Mouse (Mus musculus): ENCODE data around the gene Fam19a1. TPM values are rescaled to one million over a fixed set of nuclear protein-coding genes. Genes with fewer than 3 reads are reported as not detected.

Gene Fam19a1
- polyA plus RNA-seq, 1 experiment from 2014 or later: 7.0 TPM

DNA sequence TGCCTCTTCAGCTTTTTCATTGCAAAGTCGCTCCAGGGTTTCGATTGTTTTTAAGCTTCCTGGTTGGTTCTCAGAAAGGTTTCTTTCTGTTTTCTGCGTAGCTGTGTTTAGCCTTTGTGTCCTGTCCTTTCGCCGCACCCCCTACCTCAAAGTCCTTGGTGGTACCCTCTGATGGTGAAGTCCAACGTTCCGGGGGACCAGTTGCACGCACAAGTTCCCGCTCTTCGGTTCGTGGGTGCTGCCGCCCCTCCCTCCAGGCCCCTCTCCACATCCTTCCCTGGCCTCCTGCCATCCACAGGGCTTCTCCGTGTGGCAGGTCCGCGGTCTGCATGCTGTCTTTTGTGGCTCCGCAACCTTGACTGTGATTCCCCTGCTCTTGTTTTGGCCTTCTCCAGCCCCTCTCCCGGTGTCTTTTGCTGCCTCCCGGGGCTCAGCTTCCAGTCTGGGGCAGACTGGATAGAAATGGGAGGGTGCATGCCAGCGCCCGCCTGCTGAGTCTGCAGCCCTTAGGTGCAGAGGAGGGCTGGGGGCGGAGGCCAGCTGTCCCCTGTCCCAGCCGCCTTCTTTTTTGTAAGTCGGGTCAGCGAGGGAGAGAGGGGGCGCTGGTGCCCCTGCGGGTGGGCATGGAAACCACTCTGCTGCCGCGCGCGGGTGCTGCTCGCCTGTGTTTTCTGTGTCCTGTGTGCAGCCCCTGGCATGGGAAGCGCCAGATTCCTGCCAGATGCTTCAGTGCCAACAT, 3.7 kb downstream of the Fam19a1 start:
- under 1% methylated on average over 32 of the region's 32 CpGs for WGBS
- H3K4me3 ChIP-seq (replicated peaks; ENCODE audit: low read length): peak overlapping the region; percentile 62
- no peaks in the 10 kb centered on the region for H3K9me3 ChIP-seq (replicated peaks; ENCODE audit: control insufficient read depth, low read length)
- ATAC-seq (ENCODE audit: insufficient read depth, low FRiP score): peak; percentile 68; the same call in 1 of the 2 replicates
- 0 out of 2 replicates have a peak, but pooled peaks cover 3% of the 10 kb centered on the region for H3K4me1 ChIP-seq (ENCODE audit: control insufficient read depth, insufficient read depth, low read length)
- H3K36me3 ChIP-seq (ENCODE audit: control insufficient read depth, insufficient read depth, low read length): no peaks in the 10 kb centered on the region
- H3K9ac ChIP-seq (ENCODE audit: low read length): peak overlapping the region; percentile 75
- H3K27ac ChIP-seq (ENCODE audit: low read length): 0 out of 2 replicates have a peak overlapping the region, but pooled peaks have one; percentile 8
- peak overlapping the region; percentile 80 for H3K4me2 ChIP-seq (ENCODE audit: low read depth, low read length)
- H3K27me3 ChIP-seq (ENCODE audit: control insufficient read depth, insufficient read depth, low read length): no peaks in the 10 kb centered on the region

DNA sequence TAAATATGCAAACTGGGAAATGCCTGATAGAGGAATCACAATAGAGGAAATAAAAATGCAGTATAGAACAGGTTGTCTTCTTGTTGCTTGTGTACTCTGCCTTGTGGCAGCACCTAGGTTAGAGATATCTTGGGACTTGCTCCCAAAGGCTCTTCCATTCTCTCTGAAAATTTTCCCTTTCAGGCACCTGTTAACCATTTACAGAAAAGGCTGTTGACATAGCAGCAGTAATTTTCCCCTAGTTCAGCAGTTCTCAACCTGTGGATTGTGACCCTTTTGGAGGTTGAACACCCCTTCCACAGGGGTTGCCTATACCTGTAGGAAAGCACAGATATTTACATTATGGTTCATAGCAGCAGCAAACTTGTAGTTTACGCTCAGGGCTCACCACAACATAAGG, 30.4 kb downstream of the Fam19a1 start:
- WGBS: 66% methylated on average over 1 of the region's 1 CpGs
- H3K27me3 ChIP-seq (ENCODE audit: control insufficient read depth, insufficient read depth, low read length): no peaks in the 10 kb centered on the region

DNA sequence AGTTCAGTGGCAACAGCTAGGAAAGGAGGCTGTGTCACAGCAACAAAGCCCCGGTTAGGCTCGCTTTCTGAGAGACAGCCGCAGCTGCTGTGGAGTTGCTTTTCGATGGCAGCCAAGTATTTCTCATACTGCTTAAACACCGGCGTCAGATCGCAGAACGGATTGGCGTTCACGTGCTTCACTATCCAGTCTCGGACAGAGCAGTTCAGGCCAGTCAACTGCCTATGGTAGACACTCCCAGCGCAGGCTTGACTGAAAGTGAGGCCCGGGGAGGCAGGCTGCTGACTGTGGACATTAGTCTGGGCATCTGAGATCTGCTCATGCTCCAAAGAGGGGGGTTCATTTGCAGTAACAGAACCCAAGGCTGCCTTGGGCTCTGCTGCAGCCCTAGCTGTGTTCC, 52.4 kb downstream of the Fam19a1 start:
- H3K4me1 ChIP-seq (ENCODE audit: control insufficient read depth, insufficient read depth, low read length): no peaks in the 10 kb centered on the region
- no peak for ATAC-seq (ENCODE audit: insufficient read depth, low FRiP score)
- WGBS: 83% methylated on average over 13 of the region's 13 CpGs

More for the DNA sequence above, 30.4 kb downstream of the Fam19a1 start:
- Histone ChIP-seq H3K4me1 (ENCODE audit: control insufficient read depth, insufficient read depth, low read length) (no peaks in the 10 kb centered on the region), H3K9ac (ENCODE audit: low read length) (no peak overlapping the region), H3K4me2 (ENCODE audit: low read depth, low read length) (no peak overlapping the region), H3K4me3 (replicated peaks; ENCODE audit: low read length) (no peak overlapping the region), H3K9me3 (replicated peaks; ENCODE audit: control insufficient read depth, low read length) (no peaks in the 10 kb centered on the region), H3K36me3 (ENCODE audit: control insufficient read depth, insufficient read depth, low read length) (no peaks in the 10 kb centered on the region), H3K27ac (ENCODE audit: low read length) (no peak overlapping the region)
- ATAC-seq (ENCODE audit: insufficient read depth, low FRiP score): no peak

DNA sequence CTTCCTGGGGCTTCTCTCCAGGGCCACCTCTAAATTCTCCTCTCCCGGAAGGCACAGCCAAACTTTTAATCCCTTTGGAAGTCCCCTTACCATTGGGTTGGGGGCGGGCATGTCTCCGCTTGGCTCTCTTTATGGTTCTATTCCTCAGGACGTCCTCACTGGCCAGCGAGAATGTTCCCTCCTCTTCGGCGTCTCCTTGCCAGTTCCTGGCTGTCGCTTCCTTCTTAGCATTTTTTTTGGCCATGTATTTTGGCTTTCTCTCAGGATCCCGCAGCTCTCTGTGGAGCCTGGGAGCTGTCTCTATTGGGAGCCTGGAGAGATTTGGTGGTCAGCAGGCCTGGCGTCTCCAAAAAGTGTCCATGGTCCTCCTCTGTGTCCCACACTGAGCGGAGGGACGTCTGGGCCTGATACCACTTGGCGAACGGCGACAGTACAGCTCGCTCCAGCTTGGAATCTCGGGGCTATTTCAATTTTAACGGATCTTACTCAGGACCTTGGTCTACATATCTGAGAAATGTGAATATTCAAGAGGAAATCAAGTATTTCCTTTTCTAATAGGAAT, 52.9 kb downstream of the Fam19a1 start, which contains the start of gene 1700123L14Rik:
1700123L14Rik (minus strand) TSS at position 426 of the 562 bp plus-strand sequence.
- Histone ChIP-seq H3K4me2 (ENCODE audit: low read depth, low read length) (no peak within 1 kb of the TSS), H3K27ac (ENCODE audit: low read length) (no peak within 1 kb of the TSS), H3K9ac (ENCODE audit: low read length) (no peak within 1 kb of the TSS), H3K27me3 (ENCODE audit: control insufficient read depth, insufficient read depth, low read length) (no peaks in the 10 kb centered on the region), H3K36me3 (ENCODE audit: control insufficient read depth, insufficient read depth, low read length) (no peaks in the 10 kb centered on the region), H3K4me3 (replicated peaks; ENCODE audit: low read length) (no peak within 1 kb of the TSS), H3K9me3 (replicated peaks; ENCODE audit: control insufficient read depth, low read length) (no peaks in the 10 kb centered on the region), H3K4me1 (ENCODE audit: control insufficient read depth, insufficient read depth, low read length) (no peaks in the 10 kb centered on the region)
- WGBS: 85% methylated on average over 18 of the region's 18 CpGs
- no peak for ATAC-seq (ENCODE audit: insufficient read depth, low FRiP score)

More for the DNA sequence above, 52.4 kb downstream of the Fam19a1 start:
- no peak overlapping the region for H3K27ac ChIP-seq (ENCODE audit: low read length)
- no peak overlapping the region for H3K9ac ChIP-seq (ENCODE audit: low read length)
- no peak overlapping the region for H3K4me2 ChIP-seq (ENCODE audit: low read depth, low read length)
- H3K9me3 ChIP-seq (replicated peaks; ENCODE audit: control insufficient read depth, low read length): no peaks in the 10 kb centered on the region
- no peaks in the 10 kb centered on the region for H3K36me3 ChIP-seq (ENCODE audit: control insufficient read depth, insufficient read depth, low read length)
- H3K27me3 ChIP-seq (ENCODE audit: control insufficient read depth, insufficient read depth, low read length): no peaks in the 10 kb centered on the region
- no peak overlapping the region for H3K4me3 ChIP-seq (replicated peaks; ENCODE audit: low read length)

DNA sequence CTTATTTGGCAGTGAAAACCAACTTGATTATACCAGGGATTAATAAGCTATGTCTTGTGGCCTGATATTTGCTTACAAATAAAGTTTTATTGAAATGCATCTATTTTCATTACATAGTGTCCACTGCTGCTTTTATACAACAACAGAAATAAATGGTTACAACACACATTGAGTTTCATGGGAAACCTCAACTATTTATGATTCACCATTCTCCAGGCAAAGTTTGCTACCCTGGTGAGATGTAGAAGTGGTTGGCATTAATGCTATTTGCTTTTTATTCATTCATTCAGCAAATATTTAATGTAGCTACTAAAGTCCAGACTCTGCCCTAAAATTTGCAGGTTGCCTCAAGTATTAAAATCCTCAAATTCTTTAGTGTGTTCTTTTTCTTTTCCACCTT, 54.1 kb downstream of the Fam19a1 start:
- H3K36me3 ChIP-seq (ENCODE audit: control insufficient read depth, insufficient read depth, low read length): no peaks in the 10 kb centered on the region
- no peaks in the 10 kb centered on the region for H3K4me1 ChIP-seq (ENCODE audit: control insufficient read depth, insufficient read depth, low read length)
- H3K27me3 ChIP-seq (ENCODE audit: control insufficient read depth, insufficient read depth, low read length): no peaks in the 10 kb centered on the region
- H3K4me3 ChIP-seq (replicated peaks; ENCODE audit: low read length): no peak overlapping the region
- no peak overlapping the region for H3K27ac ChIP-seq (ENCODE audit: low read length)
- ATAC-seq (ENCODE audit: insufficient read depth, low FRiP score): no peak
- H3K9ac ChIP-seq (ENCODE audit: low read length): no peak overlapping the region
- no peak overlapping the region for H3K4me2 ChIP-seq (ENCODE audit: low read depth, low read length)
- no peaks in the 10 kb centered on the region for H3K9me3 ChIP-seq (replicated peaks; ENCODE audit: control insufficient read depth, low read length)

DNA sequence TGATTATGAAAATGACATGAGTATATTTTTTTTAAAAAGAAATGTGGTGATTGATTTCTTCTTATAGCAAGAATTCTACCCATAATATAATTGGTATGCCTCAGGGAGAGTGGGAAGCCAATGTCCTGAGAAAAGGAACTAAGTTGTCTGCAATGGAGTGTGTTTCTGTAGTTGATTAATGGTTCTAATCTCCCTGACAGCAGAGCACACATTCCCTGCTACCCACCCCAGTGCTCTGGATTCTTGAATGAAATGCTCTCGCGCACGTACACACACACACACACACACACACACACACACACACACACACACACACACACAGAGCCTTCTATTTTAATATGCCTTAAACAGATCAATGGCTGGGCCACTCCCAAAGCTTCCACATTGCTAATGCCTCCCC, 60.7 kb downstream of the Fam19a1 start:
- no peak overlapping the region for H3K27ac ChIP-seq (ENCODE audit: low read length)
- H3K27me3 ChIP-seq (ENCODE audit: control insufficient read depth, insufficient read depth, low read length): no peaks in the 10 kb centered on the region
- no peaks in the 10 kb centered on the region for H3K9me3 ChIP-seq (replicated peaks; ENCODE audit: control insufficient read depth, low read length)
- H3K4me3 ChIP-seq (replicated peaks; ENCODE audit: low read length): no peak overlapping the region
- no peaks in the 10 kb centered on the region for H3K4me1 ChIP-seq (ENCODE audit: control insufficient read depth, insufficient read depth, low read length)
- ATAC-seq (ENCODE audit: insufficient read depth, low FRiP score): peak; percentile 50; the same call in 1 of the 2 replicates
- 47% methylated on average over 3 of the region's 3 CpGs for WGBS
- no peak overlapping the region for H3K9ac ChIP-seq (ENCODE audit: low read length)
- no peak overlapping the region for H3K4me2 ChIP-seq (ENCODE audit: low read depth, low read length)
- H3K36me3 ChIP-seq (ENCODE audit: control insufficient read depth, insufficient read depth, low read length): no peaks in the 10 kb centered on the region

DNA sequence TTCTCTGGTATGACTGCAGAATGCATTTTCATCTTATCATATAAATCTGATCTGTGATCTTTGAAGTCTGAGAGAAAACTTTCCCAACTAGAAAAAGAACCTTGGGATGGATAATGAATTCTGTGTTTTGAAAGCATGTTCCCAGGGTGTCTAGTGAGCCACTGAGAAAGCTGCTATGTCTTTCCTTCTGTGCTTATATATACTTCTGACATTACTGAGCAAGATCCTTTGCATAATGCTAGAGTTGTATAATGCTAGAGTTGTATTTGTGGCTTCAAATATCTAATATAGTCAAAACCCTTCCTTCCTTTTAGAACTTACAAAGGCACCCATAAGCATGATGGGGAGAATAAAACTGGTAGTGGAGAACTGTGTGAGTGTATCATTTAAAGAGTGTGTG, 65.6 kb downstream of the Fam19a1 start:
- no peak for ATAC-seq (ENCODE audit: insufficient read depth, low FRiP score)
- H3K27ac ChIP-seq (ENCODE audit: low read length): no peak overlapping the region
- no peak overlapping the region for H3K4me2 ChIP-seq (ENCODE audit: low read depth, low read length)

DNA sequence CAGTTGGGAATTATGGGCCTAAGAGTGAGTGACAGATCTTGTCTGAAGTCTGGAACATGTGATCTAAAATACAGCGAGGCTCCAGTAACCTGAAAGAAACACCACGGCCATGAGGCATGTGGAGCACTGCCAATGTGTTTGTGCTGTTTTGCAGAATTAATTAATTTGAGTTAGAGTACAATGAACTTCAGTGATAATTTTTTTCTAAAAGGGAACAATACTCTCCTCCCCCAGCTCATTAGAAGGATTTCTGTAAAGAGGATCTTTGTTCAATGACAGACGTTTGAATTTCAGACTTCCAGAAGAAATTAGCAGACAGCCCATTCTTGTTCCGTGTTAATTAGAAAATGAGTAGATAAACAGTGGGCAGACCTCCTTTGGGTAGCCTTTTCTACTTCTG, 70.4 kb downstream of the Fam19a1 start:
- H3K4me3 ChIP-seq (replicated peaks; ENCODE audit: low read length): no peak overlapping the region
- WGBS: 73% methylated on average over 4 of the region's 4 CpGs
- ATAC-seq (ENCODE audit: insufficient read depth, low FRiP score): no peak
- no peaks in the 10 kb centered on the region for H3K4me1 ChIP-seq (ENCODE audit: control insufficient read depth, insufficient read depth, low read length)
- no peaks in the 10 kb centered on the region for H3K9me3 ChIP-seq (replicated peaks; ENCODE audit: control insufficient read depth, low read length)
- no peaks in the 10 kb centered on the region for H3K27me3 ChIP-seq (ENCODE audit: control insufficient read depth, insufficient read depth, low read length)
- H3K4me2 ChIP-seq (ENCODE audit: low read depth, low read length): no peak overlapping the region
- H3K36me3 ChIP-seq (ENCODE audit: control insufficient read depth, insufficient read depth, low read length): no peaks in the 10 kb centered on the region
- H3K27ac ChIP-seq (ENCODE audit: low read length): no peak overlapping the region
- H3K9ac ChIP-seq (ENCODE audit: low read length): no peak overlapping the region

More for the DNA sequence above, 65.6 kb downstream of the Fam19a1 start:
- Histone ChIP-seq H3K27me3 (ENCODE audit: control insufficient read depth, insufficient read depth, low read length) (no peaks in the 10 kb centered on the region), H3K9me3 (replicated peaks; ENCODE audit: control insufficient read depth, low read length) (no peaks in the 10 kb centered on the region), H3K9ac (ENCODE audit: low read length) (no peak overlapping the region), H3K36me3 (ENCODE audit: control insufficient read depth, insufficient read depth, low read length) (no peaks in the 10 kb centered on the region), H3K4me3 (replicated peaks; ENCODE audit: low read length) (no peak overlapping the region), H3K4me1 (ENCODE audit: control insufficient read depth, insufficient read depth, low read length) (no peaks in the 10 kb centered on the region)

DNA sequence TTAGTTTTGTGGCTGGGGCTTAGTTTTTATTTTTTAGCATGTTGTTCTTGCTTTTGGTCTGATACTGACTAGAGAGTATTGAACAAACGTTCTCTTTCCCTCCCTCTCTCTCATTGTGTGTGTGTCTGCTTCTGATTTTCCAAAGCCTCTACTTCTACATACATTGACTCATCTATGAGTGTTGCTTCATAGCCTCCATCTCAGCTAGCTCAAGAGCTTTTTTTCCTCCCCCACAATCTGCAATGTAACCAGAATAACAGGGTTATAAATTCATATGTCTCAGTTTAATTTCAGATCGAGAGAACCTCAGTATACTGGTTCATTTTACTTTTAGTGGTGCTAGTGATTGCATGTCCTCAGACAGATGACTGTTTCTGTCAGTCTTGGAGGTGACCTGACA, 73.6 kb downstream of the Fam19a1 start:
- H3K27ac ChIP-seq (ENCODE audit: low read length): no peak overlapping the region
- no peak overlapping the region for H3K9ac ChIP-seq (ENCODE audit: low read length)
- 72% methylated on average over 2 of the region's 2 CpGs for WGBS
- no peaks in the 10 kb centered on the region for H3K9me3 ChIP-seq (replicated peaks; ENCODE audit: control insufficient read depth, low read length)
- no peaks in the 10 kb centered on the region for H3K27me3 ChIP-seq (ENCODE audit: control insufficient read depth, insufficient read depth, low read length)
- no peak for ATAC-seq (ENCODE audit: insufficient read depth, low FRiP score)
- H3K4me1 ChIP-seq (ENCODE audit: control insufficient read depth, insufficient read depth, low read length): no peaks in the 10 kb centered on the region
- no peaks in the 10 kb centered on the region for H3K36me3 ChIP-seq (ENCODE audit: control insufficient read depth, insufficient read depth, low read length)
- H3K4me3 ChIP-seq (replicated peaks; ENCODE audit: low read length): no peak overlapping the region
- no peak overlapping the region for H3K4me2 ChIP-seq (ENCODE audit: low read depth, low read length)
